In genomic region chr14:24008252-24008651, GRCm38 (mm10) we compare ENCODE assay signal across 9 mouse cellular contexts. TPM values are rescaled to one million over a fixed set of nuclear protein-coding genes. Genes with fewer than 3 reads are reported as not detected.
DNase-seq lines count a peak whose midpoint lies in the region; ATAC-seq and TF ChIP-seq lines count a peak whose summit lies in the region.
"Had no signal": no experiment of that assay in that cellular context is flagged by ENCODE, and none has a peak within 500 bp of the region (broad histone marks: within the 10 kb centered on the region; RNA-seq: fewer than 3 reads in every experiment).

No protein-coding gene starts in this region.

- H3K4me3 ChIP-seq in neural tube, embryonic 15.5 days (replicated peaks), result no peak overlapping the region
- H3K4me3 ChIP-seq in liver, postnatal 0 days (ENCODE audit: low read depth, low read length), result no peak overlapping the region
- H3K4me3 ChIP-seq: embryonic facial prominence, embryonic 15.5 days had no signal

- H3K9ac ChIP-seq in neural tube, embryonic 15.5 days (replicated peaks), result no peak overlapping the region
- no peak overlapping the region for H3K9ac ChIP-seq in liver, postnatal 0 days (replicated peaks)
- H3K9ac ChIP-seq: embryonic facial prominence, embryonic 15.5 days had no signal

- no peaks in the 10 kb centered on the region for H3K36me3 ChIP-seq in neural tube, embryonic 15.5 days
- no peaks in the 10 kb centered on the region for H3K36me3 ChIP-seq in liver, postnatal 0 days (replicated peaks; ENCODE audit: insufficient read depth, low read length)
- H3K36me3 ChIP-seq: embryonic facial prominence, embryonic 15.5 days had no signal

- TF ChIP-seq EP300 in liver, postnatal 0 days (IDR thresholded peaks at IDR 0.05; ENCODE audit: low read depth), result no peak

- peaks cover 18% of the 10 kb centered on the region for H3K4me1 ChIP-seq in neural tube, embryonic 15.5 days
- H3K4me1 ChIP-seq in liver, postnatal 0 days (ENCODE audit: insufficient read depth), result no peaks in the 10 kb centered on the region

- no peak overlapping the region for H3K4me2 ChIP-seq in neural tube, embryonic 15.5 days
- H3K4me2 ChIP-seq in liver, postnatal 0 days (ENCODE audit: low read depth, low read length), result no peak overlapping the region
- H3K4me2 ChIP-seq: embryonic facial prominence, embryonic 15.5 days had no signal

- 8% methylated on average over 7 of the region's 7 CpGs for WGBS in neural tube, embryonic 15.5 days
- 13% methylated on average over 7 of the region's 7 CpGs for WGBS in liver, postnatal 0 days (ENCODE audit: insufficient replicate concordance)

- ATAC-seq in neural tube, embryonic 15.5 days (ENCODE audit: low FRiP score), result no peak
- ATAC-seq in liver, postnatal 0 days, result no peak
- no peak for ATAC-seq in granulocyte monocyte progenitor cell, adult 5-6 weeks (replicated peaks; ENCODE audit: poor library complexity, severe bottlenecking)

- no peak overlapping the region for H3K27ac ChIP-seq in neural tube, embryonic 15.5 days (replicated peaks)
- H3K27ac ChIP-seq in liver, postnatal 0 days (ENCODE audit: low read depth), result no peak overlapping the region
- H3K27ac ChIP-seq: embryonic facial prominence, embryonic 15.5 days had no signal

- peaks cover 13% of the 10 kb centered on the region for H3K27me3 ChIP-seq in neural tube, embryonic 15.5 days (replicated peaks)
- H3K27me3 ChIP-seq in liver, postnatal 0 days (ENCODE audit: insufficient read depth, low read length), result peaks cover 45% of the 10 kb centered on the region

- peak; percentile 74 for DNase-seq in neural tube, embryonic 10.5 days (ENCODE audit: extremely low spot score, low spot score)
- peak; percentile 65 to 66 for DNase-seq in adrenal gland, postnatal 4 days (ENCODE audit: low spot score in 2 of 2)
- peak; percentile 76 to 95 for DNase-seq in frontal cortex, adult 2 months (ENCODE audit: extremely low spot score in 1 of 2, low spot score in 1 of 2)
- DNase-seq in kidney, postnatal 4 days, result peak; percentile 91 to 93
- peak; percentile 56 for DNase-seq in liver, postnatal 0 days
- DNase-seq in skeletal muscle tissue, adult 2 months (ENCODE audit: low read depth, low spot score), result peak; percentile 81

- no peaks in the 10 kb centered on the region for H3K9me3 ChIP-seq in neural tube, embryonic 15.5 days (replicated peaks)
- no peaks in the 10 kb centered on the region for H3K9me3 ChIP-seq in liver, postnatal 0 days (ENCODE audit: low read length)
- H3K9me3 ChIP-seq: embryonic facial prominence, embryonic 15.5 days had no signal

- peak; percentile 71 for TF ChIP-seq CTCF in liver, postnatal 0 days (IDR thresholded peaks at IDR 0.05; ENCODE audit: low read depth)

RNA-seq across cellular contexts. Expression of gene Kcnma1, which starts 6.0 kb away (rescaled TPM):
- 20.3 and 22.1 TPM in 2 replicates for polyA plus RNA-seq in neural tube, embryonic 15.5 days (2015; fragmentation: Nextera tagmentation; extraction: Ambion mirVana)
- 10 to 100 TPM; 54.2 to 57.4 TPM for total RNA-seq in adrenal gland, postnatal 4 days (2021)
- polyA plus RNA-seq in frontal cortex, adult 2 months (2012; rRNA removed), result 45.7 and 51.9 TPM in 2 replicates
- polyA plus RNA-seq in liver, postnatal 0 days (2015; fragmentation: Nextera tagmentation; extraction: Ambion mirVana), result 0.04 and 0.08 TPM in 2 replicates
- not detected in 2 replicates for total RNA-seq in granulocyte monocyte progenitor cell, adult 5-6 weeks (2014; fragmentation: Nextera tagmentation)
- total RNA-seq in granulocyte monocyte progenitor cell, adult 5-6 weeks (2017), result not detected in 2 replicates

Comparison
In these comparisons a context has a peak if more than half of its experiments do, and no peak if none do; other contexts are left out.
1. RNA of gene Kcnma1, which starts 6.0 kb away (polyA plus RNA-seq): 45.7 to 51.9 TPM in frontal cortex, adult 2 months and 20.3 to 22.1 TPM in neural tube, embryonic 15.5 days; 0.04 to 0.08 TPM in liver, postnatal 0 days; every median in the first group is over 10 times any median in the second.
2. Peak in every context shown above with its lines, with median percentiles within 50 percentile points of each other: DNase-seq.